Comparison of ENCODE assay signal across 7 mouse cellular contexts in genomic region chr7:90060343-90061175, GRCm38 (mm10).
DNase-seq lines count a peak whose midpoint lies in the region; ATAC-seq and TF ChIP-seq lines count a peak whose summit lies in the region.

No protein-coding gene starts in this region.

- 71% methylated on average over 16 of the region's 16 CpGs for WGBS in limb, embryonic 14.5 days
- WGBS in stomach, embryonic 16.5 days: 62% methylated on average over 16 of the region's 16 CpGs

- intact Hi-C loops in left cerebral cortex, postnatal 10 days (cut with DNase I): no loop called here

- peaks cover 10% of the 10 kb centered on the region; the same call in 1 of the 2 replicates for H3K4me1 ChIP-seq in limb, embryonic 14.5 days (ENCODE audit: control insufficient read depth, insufficient read depth, low read length)
- H3K4me1 ChIP-seq in stomach, embryonic 16.5 days (ENCODE audit: control insufficient read depth, insufficient read depth, low read length): peaks cover 28% of the 10 kb centered on the region

- H3K4me3 ChIP-seq in limb, embryonic 14.5 days (replicated peaks; ENCODE audit: low read length): no peak overlapping the region
- no peak overlapping the region for H3K4me3 ChIP-seq in stomach, embryonic 16.5 days (replicated peaks; ENCODE audit: low read length)

- H3K9me3 ChIP-seq in limb, embryonic 14.5 days (ENCODE audit: control insufficient read depth, low read length): no peaks in the 10 kb centered on the region
- H3K9me3 ChIP-seq in stomach, embryonic 16.5 days (replicated peaks; ENCODE audit: control insufficient read depth, low read length): no peaks in the 10 kb centered on the region

- DNase-seq in thymus, postnatal 14 days: peak; percentile 49
- DNase-seq in thymus, postnatal 10 days (ENCODE audit: low spot score in 2 of 2): no peak
- DNase-seq in limb, embryonic 14.5 days (ENCODE audit: low spot score): no peak
- no peak for DNase-seq in cerebellum, adult 8-10 months
- DNase-seq in left cerebral cortex, postnatal 10 days (ENCODE audit: extremely low spot score in 1 of 2, low spot score in 2 of 2): no peak

- peak overlapping the region; percentile 40 for H3K27ac ChIP-seq in limb, embryonic 14.5 days (replicated peaks; ENCODE audit: low read depth, low read length)
- peak overlapping the region; percentile 87 for H3K27ac ChIP-seq in stomach, embryonic 16.5 days (ENCODE audit: low read length)

- no peaks in the 10 kb centered on the region for H3K27me3 ChIP-seq in limb, embryonic 14.5 days (ENCODE audit: control insufficient read depth, insufficient read depth, low read length)
- no peaks in the 10 kb centered on the region for H3K27me3 ChIP-seq in stomach, embryonic 16.5 days (ENCODE audit: control insufficient read depth, insufficient read depth, low read length)

- TF ChIP-seq POLR2A in limb, embryonic 14.5 days (IDR thresholded peaks at IDR 0.05; ENCODE audit: borderline replicate concordance, extremely low read depth, insufficient read depth, insufficient read length): no peak

- no peaks in the 10 kb centered on the region for H3K36me3 ChIP-seq in limb, embryonic 14.5 days (ENCODE audit: control insufficient read depth, insufficient read depth, low read length)
- no peaks in the 10 kb centered on the region for H3K36me3 ChIP-seq in stomach, embryonic 16.5 days (ENCODE audit: control insufficient read depth, insufficient read depth, low read length)

- peak; percentile 80 for ATAC-seq in granulocyte monocyte progenitor cell, adult 5-6 weeks (replicated peaks; ENCODE audit: poor library complexity, severe bottlenecking)
- ATAC-seq in limb, embryonic 14.5 days (ENCODE audit: low FRiP score, low read depth): no peak
- ATAC-seq in stomach, embryonic 16.5 days (ENCODE audit: insufficient read depth, low FRiP score): peak; percentile 66; the same call in 1 of the 2 replicates

- 0 out of 2 replicates have a peak overlapping the region, but pooled peaks have one; percentile 11 for H3K4me2 ChIP-seq in limb, embryonic 14.5 days (replicated peaks; ENCODE audit: low read depth, low read length, severe bottlenecking)
- H3K4me2 ChIP-seq in stomach, embryonic 16.5 days (ENCODE audit: low read depth, low read length): no peak overlapping the region

- no peak overlapping the region for H3K9ac ChIP-seq in limb, embryonic 14.5 days (ENCODE audit: low read depth, low read length, severe bottlenecking)
- peak overlapping the region; percentile 0; the same call in 1 of the 2 replicates for H3K9ac ChIP-seq in stomach, embryonic 16.5 days (ENCODE audit: low read length)
